10 mouse cellular contexts compared by ENCODE assay signal in genomic region chr12:36208456-36208855, GRCm38 (mm10). TPM values are rescaled to one million over a fixed set of nuclear protein-coding genes. Genes with fewer than 3 reads are reported as not detected.
DNase-seq lines count a peak whose midpoint lies in the region; ATAC-seq and TF ChIP-seq lines count a peak whose summit lies in the region.
"Had no signal": no experiment of that assay in that cellular context is flagged by ENCODE, and none has a peak within 500 bp of the region (broad histone marks: within the 10 kb centered on the region; RNA-seq: fewer than 3 reads in every experiment).

No protein-coding gene starts in this region.

- no peak overlapping the region for H3K9ac ChIP-seq in midbrain, embryonic 14.5 days (replicated peaks; ENCODE audit: low read length)

- ATAC-seq in frontal cortex, adult (ENCODE audit: low TSS enrichment) = peak; percentile 87
- no peak for ATAC-seq in midbrain, embryonic 14.5 days (ENCODE audit: low FRiP score, low TSS enrichment)
- ATAC-seq in megakaryocyte-erythroid progenitor cell, adult 5-6 weeks (replicated peaks; ENCODE audit: low FRiP score, low TSS enrichment, poor library complexity, severe bottlenecking) = no peak

- no peak for TF ChIP-seq POLR2A in testis, adult 2 months (IDR thresholded peaks at IDR 0.05; ENCODE audit: control insufficient read depth, low read depth, low read length)

- peak overlapping the region; percentile 88 for H3K4me3 ChIP-seq in testis, adult 2 months (ENCODE audit: control insufficient read depth, low read depth, low read length)
- H3K4me3 ChIP-seq in midbrain, embryonic 14.5 days (replicated peaks; ENCODE audit: low read depth, low read length) = no peak overlapping the region

- no peaks in the 10 kb centered on the region for H3K36me3 ChIP-seq in testis, adult 2 months (ENCODE audit: control insufficient read depth, insufficient read depth, low read length)
- no peaks in the 10 kb centered on the region for H3K36me3 ChIP-seq in midbrain, embryonic 14.5 days (ENCODE audit: control insufficient read depth, insufficient read depth, low read length)

- H3K4me2 ChIP-seq in midbrain, embryonic 14.5 days (ENCODE audit: low read length) = peak overlapping the region; percentile 47

- 62% methylated on average over 19 of the region's 19 CpGs for WGBS in midbrain, embryonic 14.5 days

- H3K27ac ChIP-seq in testis, adult 2 months (ENCODE audit: control insufficient read depth, insufficient read depth, low read depth, low read length) = no peak overlapping the region
- no peak overlapping the region for H3K27ac ChIP-seq in midbrain, embryonic 14.5 days (replicated peaks; ENCODE audit: low read depth, low read length)

- H3K27me3 ChIP-seq in testis, adult 2 months (ENCODE audit: control insufficient read depth, insufficient read depth, low read length) = no peaks in the 10 kb centered on the region
- no peaks in the 10 kb centered on the region for H3K27me3 ChIP-seq in midbrain, embryonic 14.5 days (ENCODE audit: control insufficient read depth, insufficient read depth, low read length)

- H3K4me1 ChIP-seq in testis, adult 2 months (ENCODE audit: control insufficient read depth, insufficient read depth, low read length) = peaks cover 3% of the 10 kb centered on the region
- H3K4me1 ChIP-seq in midbrain, embryonic 14.5 days (ENCODE audit: control insufficient read depth, insufficient read depth, low read length) = peaks cover 15% of the 10 kb centered on the region

- no peak for TF ChIP-seq CTCF in testis, adult 2 months (IDR thresholded peaks at IDR 0.05; ENCODE audit: control insufficient read depth, insufficient read depth, insufficient replicate concordance, low read depth, low read length)

- no peaks in the 10 kb centered on the region for H3K9me3 ChIP-seq in midbrain, embryonic 14.5 days (ENCODE audit: control insufficient read depth, low read length)

- DNase-seq in frontal cortex, postnatal 10 days (ENCODE audit: low spot score in 2 of 2) = no peak
- DNase-seq in testis, postnatal 10 days (ENCODE audit: low spot score) = no peak
- DNase-seq in midbrain, embryonic 14.5 days = peak; percentile 27
- no peak for DNase-seq in thymus, postnatal 0 days (ENCODE audit: low spot score)
- DNase-seq in spleen, postnatal 36 days (ENCODE audit: low spot score in 2 of 2) = no peak
- DNase-seq: kidney, postnatal 25 days; thymus, postnatal 4 days had no signal

RNA-seq across cellular contexts. Expression of gene Lrrc72, which starts 44.7 kb away (rescaled TPM):
- polyA plus RNA-seq in testis, adult 2 months (2012; rRNA removed) = 23.4 and 27.1 TPM in 2 replicates
- polyA plus RNA-seq in midbrain, embryonic 14.5 days (2014; fragmentation: Nextera tagmentation; extraction: Ambion mirVana) = not detected in 2 replicates
- not detected in 2 replicates for polyA plus RNA-seq in thymus, postnatal 0 days (2015; fragmentation: Nextera tagmentation; extraction: Ambion mirVana)
- not detected in 2 replicates for total RNA-seq in megakaryocyte-erythroid progenitor cell, adult 5-6 weeks (2014; fragmentation: Nextera tagmentation)
- not detected in 2 replicates for total RNA-seq in megakaryocyte-erythroid progenitor cell, adult 5-6 weeks (2017)

RNA-seq across cellular contexts. Expression of gene Bzw2, which starts 50.6 kb away (rescaled TPM):
- polyA plus RNA-seq in testis, adult 2 months (2012; rRNA removed) = 1.3 and 2.2 TPM in 2 replicates
- polyA plus RNA-seq in midbrain, embryonic 14.5 days (2014; fragmentation: Nextera tagmentation; extraction: Ambion mirVana) = 436 and 484 TPM in 2 replicates
- 251 and 260 TPM in 2 replicates for polyA plus RNA-seq in thymus, postnatal 0 days (2015; fragmentation: Nextera tagmentation; extraction: Ambion mirVana)
- 108 and 137 TPM in 2 replicates for total RNA-seq in megakaryocyte-erythroid progenitor cell, adult 5-6 weeks (2014; fragmentation: Nextera tagmentation)
- 121 and 132 TPM in 2 replicates for total RNA-seq in megakaryocyte-erythroid progenitor cell, adult 5-6 weeks (2017)

RNA-seq across cellular contexts. Expression of gene Ankmy2, which starts 51.5 kb away (rescaled TPM):
- polyA plus RNA-seq in testis, adult 2 months (2012; rRNA removed) = 1.3 and 1.4 TPM in 2 replicates
- polyA plus RNA-seq in midbrain, embryonic 14.5 days (2014; fragmentation: Nextera tagmentation; extraction: Ambion mirVana) = 73.0 and 74.0 TPM in 2 replicates
- polyA plus RNA-seq in thymus, postnatal 0 days (2015; fragmentation: Nextera tagmentation; extraction: Ambion mirVana) = 24.1 and 24.4 TPM in 2 replicates
- total RNA-seq in megakaryocyte-erythroid progenitor cell, adult 5-6 weeks (2014; fragmentation: Nextera tagmentation) = 18.5 and 29.4 TPM in 2 replicates
- total RNA-seq in megakaryocyte-erythroid progenitor cell, adult 5-6 weeks (2017) = 24.8 and 26.8 TPM in 2 replicates

Comparison
In these comparisons a context has a peak if more than half of its experiments do, and no peak if none do; other contexts are left out.
1. RNA of gene Lrrc72, which starts 44.7 kb away (polyA plus RNA-seq): 23.4 to 27.1 TPM in testis, adult 2 months; not detected in midbrain, embryonic 14.5 days and not detected in thymus, postnatal 0 days; every median in the first group is over 10 times any median in the second.
2. RNA of gene Bzw2, which starts 50.6 kb away (polyA plus RNA-seq): 436 to 484 TPM in midbrain, embryonic 14.5 days and 251 to 260 TPM in thymus, postnatal 0 days; 1.3 to 2.2 TPM in testis, adult 2 months; every median in the first group is over 10 times any median in the second.
3. RNA of gene Ankmy2, which starts 51.5 kb away (polyA plus RNA-seq): 73.0 to 74.0 TPM in midbrain, embryonic 14.5 days and 24.1 to 24.4 TPM in thymus, postnatal 0 days; 1.3 to 1.4 TPM in testis, adult 2 months; every median in the first group is over 10 times any median in the second.